Mouse (Mus musculus) MEL (cell line): ENCODE data around the gene Mpi. TPM values are rescaled to one million over a fixed set of nuclear protein-coding genes. Genes with fewer than 3 reads are reported as not detected.

Source experiments
- DNase-seq: peaks from one replicate; pipeline ENCODE4 v3.0.0; 2011; ENCODE audit warnings: low read depth, low spot score
- H3K27ac ChIP-seq: 2 replicates; pipeline ENCODE4 v1.5.1; 2012; ENCODE audit warnings: low read depth, mild to moderate bottlenecking, control low read depth, low read length, moderate library complexity; ENCODE audit not compliant: control insufficient read depth
- H3K27me3 ChIP-seq, 2 experiments: fragments of 150-350 bp in 1 of 2; sonication (generic) in 1 of 2; 2 replicates each; pipeline ENCODE4 v1.6.1; 2012; ENCODE audit warnings: low read length in 2 of 2, mild to moderate bottlenecking in 2 of 2, improper control_type of control experiment in 1 of 2, moderate library complexity in 1 of 2; ENCODE audit not compliant: insufficient read depth in 2 of 2, control insufficient read depth in 1 of 2
- H3K36me3 ChIP-seq, 2 experiments: 2 replicates each; pipeline ENCODE4 v1.6.1; 2012 to 2014; ENCODE audit warnings: low read length in 2 of 2, improper control_type of control experiment in 1 of 2, inconsistent platforms in 1 of 2, mild to moderate bottlenecking in 1 of 2; ENCODE audit not compliant: insufficient read depth in 2 of 2, control insufficient read depth in 1 of 2
- H3K4me1 ChIP-seq, 2 experiments: fragments of 150-350 bp in 1 of 2; sonication (generic) in 1 of 2; 2 replicates each; pipeline ENCODE4 v1.6.1; 2012; ENCODE audit warnings: low read length in 2 of 2, improper control_type of control experiment in 1 of 2, mild to moderate bottlenecking in 1 of 2; ENCODE audit not compliant: insufficient read depth in 2 of 2, control insufficient read depth in 1 of 2
- H3K4me3 ChIP-seq, 2 experiments: fragments of 150-350 bp in 1 of 2; sonication (generic) in 1 of 2; 2 replicates each; pipeline ENCODE4 v1.5.1; 2012; ENCODE audit warnings: low read depth in 2 of 2, low read length in 2 of 2, mild to moderate bottlenecking in 2 of 2, moderate library complexity in 2 of 2, control low read depth in 1 of 2, improper control_type of control experiment in 1 of 2; ENCODE audit not compliant: control insufficient read depth in 1 of 2, insufficient read depth in 1 of 2
- H3K79me2 ChIP-seq: 2 replicates; pipeline ENCODE4 v1.6.1; 2012; ENCODE audit warnings: mild to moderate bottlenecking, low read length, moderate library complexity; ENCODE audit not compliant: control insufficient read depth, poor library complexity, insufficient read depth
- H3K9ac ChIP-seq: 2 replicates; pipeline ENCODE4 v1.6.1; 2012; ENCODE audit warnings: low read depth, mild to moderate bottlenecking, control low read depth, low read length, moderate library complexity; ENCODE audit not compliant: control insufficient read depth, poor library complexity, severe bottlenecking
- H3K9me3 ChIP-seq: fragments of 150-350 bp; sonication (generic); replicated peaks from 2 replicates; pipeline ENCODE4 v1.6.1; 2012; ENCODE audit warnings: mild to moderate bottlenecking, low read length, improper control_type of control experiment, moderate library complexity; ENCODE audit not compliant: insufficient read depth
- CHD1 ChIP-seq: IDR thresholded peaks from 2 replicates; pipeline ENCODE4 v1.6.1; 2012; ENCODE audit warnings: low read depth, mild to moderate bottlenecking, inconsistent platforms, low read length, improper control_type of control experiment
- ELF1 ChIP-seq: IDR thresholded peaks from 2 replicates; pipeline ENCODE4 v1.6.1; 2014; ENCODE audit warnings: low read depth, mild to moderate bottlenecking, inconsistent platforms, low read length, improper control_type of control experiment, moderate library complexity
- ETS1 ChIP-seq: IDR thresholded peaks from 2 replicates; pipeline ENCODE4 v1.6.1; 2012; ENCODE audit warnings: low read depth, mild to moderate bottlenecking, inconsistent platforms, low read length, improper control_type of control experiment, moderate library complexity
- JUND ChIP-seq: IDR thresholded peaks from 2 replicates; pipeline ENCODE4 v1.6.1; 2011; ENCODE audit warnings: low read depth, mild to moderate bottlenecking, improper control_type of control experiment, low read length
- KAT2A ChIP-seq: conservative IDR thresholded peaks from 2 replicates; pipeline ENCODE4 v1.6.1; 2012; ENCODE audit warnings: low read depth, low read length, improper control_type of control experiment, inconsistent platforms
- MAX ChIP-seq: IDR thresholded peaks from 2 replicates; pipeline ENCODE4 v1.6.1; 2011; ENCODE audit warnings: low read length, improper control_type of control experiment
- MEF2A ChIP-seq: IDR thresholded peaks from 2 replicates; pipeline ENCODE4 v1.6.1; 2014; ENCODE audit warnings: low read depth, mild to moderate bottlenecking, inconsistent platforms, low read length, improper control_type of control experiment; ENCODE audit not compliant: poor library complexity, insufficient replicate concordance, severe bottlenecking; ENCODE audit errors: extremely low read depth
- NELFE ChIP-seq: IDR thresholded peaks from 2 replicates; pipeline ENCODE4 v1.6.1; 2011; ENCODE audit warnings: low read depth, low read length, improper control_type of control experiment
- POLR2AphosphoS2 ChIP-seq: IDR thresholded peaks from 2 replicates; pipeline ENCODE4 v1.6.1; 2011; ENCODE audit warnings: low read length, improper control_type of control experiment
- RAD21 ChIP-seq: IDR thresholded peaks from 2 replicates; pipeline ENCODE4 v1.6.1; 2011; ENCODE audit warnings: mild to moderate bottlenecking, low read depth, low read length, improper control_type of control experiment
- SMC3 ChIP-seq: IDR thresholded peaks from 2 replicates; pipeline ENCODE4 v1.6.1; 2011; ENCODE audit warnings: low read depth, low read length, improper control_type of control experiment
- TCF12 ChIP-seq: IDR thresholded peaks from 2 replicates; pipeline ENCODE4 v1.6.1; 2014; ENCODE audit warnings: low read depth, mild to moderate bottlenecking, inconsistent platforms, low read length, improper control_type of control experiment, moderate library complexity
- ZC3H11A ChIP-seq: IDR thresholded peaks from 2 replicates; pipeline ENCODE4 v1.6.1; 2012; ENCODE audit warnings: low read depth, mild to moderate bottlenecking, inconsistent platforms, low read length, improper control_type of control experiment
- ZKSCAN1 ChIP-seq: IDR thresholded peaks from 2 replicates; pipeline ENCODE4 v1.6.1; 2012; ENCODE audit warnings: low read depth, mild to moderate bottlenecking, inconsistent platforms, low read length, improper control_type of control experiment, moderate library complexity
- ZMIZ1 ChIP-seq: IDR thresholded peaks from 2 replicates; pipeline ENCODE4 v1.6.1; 2012; ENCODE audit warnings: low read depth, mild to moderate bottlenecking, inconsistent platforms, low read length, improper control_type of control experiment, moderate library complexity
- ZNF384 ChIP-seq: IDR thresholded peaks from 2 replicates; pipeline ENCODE4 v1.6.1; 2012; ENCODE audit warnings: low read depth, mild to moderate bottlenecking, inconsistent platforms, low read length, improper control_type of control experiment
- polyA plus RNA-seq, 2 experiments: library from polyadenylated mRNA; stranded (reverse) in 1 of 2; unstranded in 1 of 2; fragments of >175 nt in 1 of 2; fragments of >200 nt in 1 of 2; gene quantifications; 2 replicates each; pipeline versions ENCODE4 v1.2.1 to v1.2.4; 2012; ENCODE audit warnings: low replicate concordance in 2 of 2, low read depth in 1 of 2; ENCODE audit not compliant: insufficient read length in 2 of 2, insufficient read depth in 1 of 2, missing spikeins in 1 of 2
- total RNA-seq: library from RNA; depleted of rRNA; stranded (reverse); fragments of 300-350 nt; gene quantifications from 2 replicates; pipeline ENCODE4 v1.2.3, GENCODE M21; 2012

Mpi gene
- total and polyA plus RNA-seq, 3 experiments, result 24.3 to 37.7 TPM; not detected in 1

DNA sequence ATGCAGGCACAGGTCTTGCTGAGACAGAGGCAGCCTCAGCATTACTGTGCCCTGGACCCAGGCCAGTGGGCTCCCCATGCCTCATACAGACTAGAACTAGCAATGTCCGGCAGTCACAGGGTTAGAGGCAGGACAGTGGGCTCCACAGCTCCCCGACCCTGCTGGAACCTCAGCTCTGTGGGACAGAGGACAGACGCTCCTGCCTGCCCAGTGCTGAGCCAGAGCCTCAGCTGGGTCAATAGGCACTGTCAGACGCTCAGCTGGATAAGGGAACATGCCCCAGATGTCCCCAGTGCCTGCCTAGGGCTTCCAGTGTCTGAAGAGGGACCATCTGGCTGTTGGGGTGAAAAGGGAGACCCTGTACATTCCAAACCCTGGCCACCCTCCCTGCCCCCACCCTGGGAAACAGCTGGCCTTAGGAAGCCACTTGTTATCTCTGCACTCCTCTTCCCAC lies 45.4 kb upstream of the Mpi start:
- Histone ChIP-seq H3K36me3 (no peaks in the 10 kb centered on the region; a peak in 1 of 4 replicates), H3K9me3 (no peaks in the 10 kb centered on the region), H3K27ac (no peak overlapping the region), H3K27me3 (no peaks in the 10 kb centered on the region), H3K4me1 (peaks cover 0 to 6% of the 10 kb centered on the region in 2 experiments; a peak in 1 of 4 replicates), H3K9ac (no peak overlapping the region), H3K79me2 (no peaks in the 10 kb centered on the region), H3K4me3 (no peak overlapping the region)
- TF ChIP-seq SMC3 (no peak), MEF2A (no peak), ZC3H11A (no peak), CHD1 (no peak), JUND (no peak), POLR2AphosphoS2 (no peak), ETS1 (no peak), TCF12 (no peak), ZNF384 (no peak), KAT2A (no peak), ZKSCAN1 (no peak), RAD21 (no peak), ELF1 (no peak), NELFE (no peak), ZMIZ1 (no peak)
- DNase-seq, result no peak

DNA sequence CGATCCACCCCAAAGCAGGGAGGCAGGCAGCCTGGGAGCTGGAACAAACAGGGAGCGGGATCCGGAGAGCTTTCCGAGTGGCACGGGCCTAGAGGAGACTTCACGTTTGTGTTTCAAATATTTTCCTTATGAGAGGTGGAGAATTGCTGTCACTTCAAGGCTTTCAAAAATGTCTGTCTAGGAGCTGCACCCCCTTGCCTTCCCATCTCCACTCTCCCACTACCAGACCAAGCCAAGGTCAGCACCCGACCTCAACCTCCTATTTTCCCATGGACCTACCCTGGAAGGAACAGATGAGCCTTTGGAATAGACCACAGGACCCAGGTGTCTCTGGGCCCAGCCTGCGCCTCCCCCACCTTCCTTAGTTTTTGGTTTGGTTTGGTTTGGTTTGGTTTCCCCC lies 44.7 kb upstream of the Mpi start:
- Histone ChIP-seq H3K36me3 (no peaks in the 10 kb centered on the region; a peak in 1 of 4 replicates), H3K79me2 (no peaks in the 10 kb centered on the region), H3K9ac (no peak overlapping the region), H3K27ac (no peak overlapping the region), H3K27me3 (no peaks in the 10 kb centered on the region), H3K4me3 (no peak overlapping the region), H3K4me1 (peaks cover 0 to 6% of the 10 kb centered on the region in 2 experiments; a peak in 1 of 4 replicates), H3K9me3 (no peaks in the 10 kb centered on the region)
- DNase-seq, result no peak
- TF ChIP-seq CHD1 (no peak), SMC3 (no peak), ETS1 (no peak), MAX (no peak)
